Mouse (Mus musculus) limb, embryonic 15.5 days (tissue): ENCODE data around the gene Fbxl18. TPM values are rescaled to one million over a fixed set of nuclear protein-coding genes. Genes with fewer than 3 reads are reported as not detected.

Experiments
- ATAC-seq: fragments of 200-750 bp; cut with Nextera tagmentation; 2 replicates; pipeline ENCODE4 v1.8.0; 2017; ENCODE audit warnings: low read depth, moderate TSS enrichment; ENCODE audit not compliant: insufficient number of reproducible peaks, low FRiP score, low TSS enrichment
- H3K27ac ChIP-seq: fragments of 300-500 bp; sonication (generic); 2 replicates; pipeline ENCODE4 v1.5.1; 2015; ENCODE audit warnings: moderate library complexity, mild to moderate bottlenecking, inconsistent platforms
- H3K27me3 ChIP-seq: fragments of 300-500 bp; sonication (generic); 2 replicates; pipeline ENCODE4 v1.6.1; 2015; ENCODE audit warnings: inconsistent platforms
- H3K36me3 ChIP-seq: fragments of 300-500 bp; sonication (generic); 2 replicates; pipeline ENCODE4 v1.6.1; 2015; ENCODE audit warnings: inconsistent platforms
- H3K4me1 ChIP-seq: fragments of 300-500 bp; sonication (generic); 2 replicates; pipeline ENCODE4 v1.6.1; 2015; ENCODE audit warnings: inconsistent platforms
- H3K4me2 ChIP-seq: fragments of 300-500 bp; sonication (generic); 2 replicates; pipeline ENCODE4 v1.6.1; 2015; ENCODE audit warnings: mild to moderate bottlenecking, inconsistent platforms
- H3K4me3 ChIP-seq: fragments of 300-500 bp; sonication (generic); 2 replicates; pipeline ENCODE4 v1.5.1; 2015; ENCODE audit warnings: mild to moderate bottlenecking, inconsistent platforms
- H3K9ac ChIP-seq: fragments of 300-500 bp; sonication (generic); 2 replicates; pipeline ENCODE4 v1.6.1; 2015; ENCODE audit warnings: inconsistent platforms
- H3K9me3 ChIP-seq: fragments of 300-500 bp; sonication (generic); 2 replicates; pipeline ENCODE4 v1.6.1; 2016; ENCODE audit warnings: inconsistent platforms
- WGBS: fragments of 180-500 bp; shearing (Covaris S2); methylation state at CpG from one replicate; pipeline ENCODE4 v1.1.7; 2015; 5-methylcytosine and 5-hydroxymethylcytosine counted together
- polyA plus RNA-seq: library from polyadenylated mRNA; unstranded; fragments of >200 nt; fragmentation: Nextera tagmentation; extraction: Ambion mirVana; gene quantifications from 2 replicates; pipeline ENCODE4 v1.2.1, GENCODE M21; 2015

Fbxl18 gene
- polyA plus RNA-seq, 1 experiment from 2014 or later: 12.6 TPM

DNA sequence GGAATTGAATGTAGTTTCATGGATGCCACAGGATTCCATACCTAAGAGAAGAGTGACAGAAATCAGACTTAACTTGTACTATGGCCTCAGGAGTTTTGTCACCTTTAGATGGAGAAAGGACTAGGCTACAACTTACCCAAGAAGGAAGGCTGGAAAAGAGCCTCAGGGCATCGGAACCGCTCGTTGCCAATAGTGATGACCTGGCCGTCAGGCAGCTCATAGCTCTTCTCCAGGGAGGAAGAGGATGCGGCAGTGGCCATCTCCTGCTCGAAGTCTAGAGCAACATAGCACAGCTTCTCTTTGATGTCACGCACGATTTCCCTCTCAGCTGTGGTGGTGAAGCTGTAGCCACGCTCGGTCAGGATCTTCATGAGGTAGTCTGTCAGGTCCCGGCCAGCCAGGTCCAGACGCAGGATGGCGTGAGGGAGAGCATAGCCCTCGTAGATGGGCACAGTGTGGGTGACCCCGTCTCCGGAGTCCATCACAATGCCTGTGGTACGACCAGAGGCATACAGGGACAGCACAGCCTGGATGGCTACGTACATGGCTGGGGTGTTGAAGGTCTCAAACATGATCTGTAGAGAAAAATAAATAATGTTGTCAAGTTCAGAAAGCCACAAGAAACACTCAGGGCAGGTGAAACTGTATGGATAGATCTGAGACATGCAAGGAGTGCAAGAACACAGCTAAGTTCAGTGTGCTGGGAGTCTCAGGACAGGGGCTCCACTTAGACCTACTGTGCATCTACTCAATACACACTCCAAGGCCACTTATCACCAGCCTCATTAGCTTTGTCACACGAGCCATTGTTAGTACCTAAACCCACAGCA lies 9.2 kb upstream of the Fbxl18 start:
- no peak for ATAC-seq
- H3K4me2 ChIP-seq: peak overlapping the region; percentile 63
- H3K4me3 ChIP-seq: peak overlapping the region; percentile 96
- no peaks in the 10 kb centered on the region for H3K27me3 ChIP-seq
- H3K27ac ChIP-seq: peak overlapping the region; percentile 100
- peaks cover 53% of the 10 kb centered on the region for H3K36me3 ChIP-seq
- H3K9ac ChIP-seq: peak overlapping the region; percentile 100
- peaks cover 49% of the 10 kb centered on the region for H3K4me1 ChIP-seq
- 65% methylated on average over 19 of the region's 19 CpGs for WGBS
- no peaks in the 10 kb centered on the region for H3K9me3 ChIP-seq

DNA sequence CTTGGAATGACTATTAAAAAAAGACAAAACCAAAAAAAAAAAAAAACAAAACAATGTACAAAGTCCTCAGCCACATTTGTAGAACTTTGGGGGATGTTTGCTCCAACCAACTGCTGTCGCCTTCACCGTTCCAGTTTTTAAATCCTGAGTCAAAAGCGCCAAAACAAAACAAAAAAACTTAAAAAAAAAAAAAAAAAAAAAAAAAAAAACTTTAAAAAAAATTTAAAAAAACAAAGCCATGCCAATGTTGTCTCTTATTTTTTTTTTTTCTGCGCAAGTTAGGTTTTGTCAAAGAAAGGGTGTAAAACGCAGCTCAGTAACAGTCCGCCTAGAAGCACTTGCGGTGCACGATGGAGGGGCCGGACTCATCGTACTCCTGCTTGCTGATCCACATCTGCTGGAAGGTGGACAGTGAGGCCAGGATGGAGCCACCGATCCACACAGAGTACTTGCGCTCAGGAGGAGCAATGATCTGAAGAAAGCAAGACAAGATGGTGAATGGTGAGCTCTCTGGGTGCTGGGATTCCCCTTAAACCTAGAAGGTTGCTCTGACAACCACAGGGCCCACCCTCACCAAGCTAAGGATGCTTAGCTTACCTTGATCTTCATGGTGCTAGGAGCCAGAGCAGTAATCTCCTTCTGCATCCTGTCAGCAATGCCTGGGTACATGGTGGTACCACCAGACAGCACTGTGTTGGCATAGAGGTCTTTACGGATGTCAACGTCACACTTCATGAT lies 8.4 kb upstream of the Fbxl18 start:
- Histone ChIP-seq H3K4me1 (peaks cover 42% of the 10 kb centered on the region), H3K4me2 (peak overlapping the region; percentile 63), H3K9ac (peak overlapping the region; percentile 3; the same call in 1 of the 2 replicates), H3K9me3 (no peaks in the 10 kb centered on the region), H3K36me3 (peaks cover 60% of the 10 kb centered on the region), H3K4me3 (peak overlapping the region; percentile 96), H3K27me3 (no peaks in the 10 kb centered on the region), H3K27ac (peak overlapping the region; percentile 100; the same call in 1 of the 2 replicates)
- no peak for ATAC-seq
- 72% methylated on average over 14 of the region's 14 CpGs for WGBS

DNA sequence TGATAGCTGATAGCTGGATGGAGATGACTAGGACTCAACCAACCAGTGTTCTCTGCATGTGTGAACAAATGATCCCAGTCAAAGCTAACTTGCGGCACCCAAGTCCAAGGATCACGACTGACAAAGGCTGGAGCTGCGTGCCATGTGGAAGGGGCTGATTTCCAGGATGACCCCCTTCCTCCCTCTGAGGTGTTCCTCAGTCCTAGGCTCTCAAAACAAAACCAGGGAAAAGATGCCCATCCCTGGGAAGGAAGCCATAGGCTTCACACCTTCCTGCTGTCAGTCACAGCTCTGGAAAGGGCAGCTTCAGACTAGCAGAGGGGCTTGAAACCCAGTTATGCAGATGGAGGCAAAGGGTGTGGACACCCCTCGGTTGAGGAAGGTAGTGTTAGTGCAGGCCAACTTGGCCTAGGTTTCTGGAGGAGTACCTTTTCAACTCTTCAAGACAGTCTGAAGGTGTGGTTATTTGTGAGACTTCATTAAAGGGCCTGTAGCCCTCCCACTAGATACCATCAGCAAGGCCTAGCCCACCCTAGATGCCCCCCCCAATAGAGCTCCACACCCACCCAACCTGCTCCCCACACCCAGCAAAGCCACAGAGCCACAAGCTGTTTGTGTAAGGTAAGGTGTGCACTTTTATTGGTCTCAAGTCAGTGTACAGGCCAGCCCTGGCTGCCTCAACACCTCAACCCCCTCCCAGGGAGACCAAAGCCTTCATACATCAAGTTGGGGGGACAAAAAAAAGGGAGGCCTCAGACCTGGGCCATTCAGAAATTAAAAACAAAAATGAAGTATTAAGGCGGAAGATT lies 7.5 kb upstream of the Fbxl18 start:
- peaks cover 62% of the 10 kb centered on the region for H3K36me3 ChIP-seq
- no peak overlapping the region for H3K9ac ChIP-seq
- WGBS: 55% methylated on average over 5 of the region's 5 CpGs
- H3K4me2 ChIP-seq: no peak overlapping the region
- H3K27ac ChIP-seq: peak overlapping the region; percentile 71
- no peak overlapping the region for H3K4me3 ChIP-seq
- no peaks in the 10 kb centered on the region for H3K9me3 ChIP-seq
- no peaks in the 10 kb centered on the region for H3K27me3 ChIP-seq
- ATAC-seq: no peak
- H3K4me1 ChIP-seq: peaks cover 32% of the 10 kb centered on the region

DNA sequence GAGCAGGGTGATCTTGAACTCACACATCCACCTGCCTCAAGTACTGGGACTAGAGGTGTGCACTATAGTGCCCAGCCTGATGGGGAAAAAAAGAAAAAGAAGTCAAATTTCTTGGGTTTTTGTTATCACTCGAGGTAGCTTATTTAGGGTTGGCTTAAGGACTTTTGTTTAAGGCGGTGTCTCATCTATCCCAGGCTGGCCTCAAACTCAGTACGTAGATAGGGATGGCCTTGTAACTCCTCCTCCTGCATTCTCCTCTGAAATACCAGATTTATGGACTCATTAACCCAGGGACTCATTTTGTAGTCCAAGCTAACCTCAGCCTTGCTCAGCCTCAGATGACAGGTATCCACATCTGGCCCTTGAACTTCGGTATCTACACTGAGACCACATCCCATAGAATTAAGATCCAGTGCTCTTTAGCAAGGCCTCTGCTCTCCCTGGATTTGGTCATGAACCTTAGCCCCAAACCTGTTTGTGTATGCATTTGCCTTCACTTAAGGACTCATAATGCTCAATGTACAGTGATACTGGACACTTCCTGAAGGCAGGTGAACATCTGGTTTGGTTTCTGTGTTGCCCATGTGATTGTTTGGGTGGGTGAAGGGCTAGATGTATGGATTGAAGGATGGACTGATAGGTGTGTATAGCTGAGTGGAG lies 6.8 kb upstream of the Fbxl18 start:
- Histone ChIP-seq H3K9ac (no peak overlapping the region), H3K9me3 (no peaks in the 10 kb centered on the region), H3K27me3 (no peaks in the 10 kb centered on the region), H3K27ac (peak overlapping the region; percentile 71), H3K4me2 (no peak overlapping the region), H3K4me3 (no peak overlapping the region), H3K4me1 (peaks cover 25% of the 10 kb centered on the region), H3K36me3 (peaks cover 65% of the 10 kb centered on the region)
- no peak for ATAC-seq
- WGBS: 50% methylated on average over 4 of the region's 4 CpGs

DNA sequence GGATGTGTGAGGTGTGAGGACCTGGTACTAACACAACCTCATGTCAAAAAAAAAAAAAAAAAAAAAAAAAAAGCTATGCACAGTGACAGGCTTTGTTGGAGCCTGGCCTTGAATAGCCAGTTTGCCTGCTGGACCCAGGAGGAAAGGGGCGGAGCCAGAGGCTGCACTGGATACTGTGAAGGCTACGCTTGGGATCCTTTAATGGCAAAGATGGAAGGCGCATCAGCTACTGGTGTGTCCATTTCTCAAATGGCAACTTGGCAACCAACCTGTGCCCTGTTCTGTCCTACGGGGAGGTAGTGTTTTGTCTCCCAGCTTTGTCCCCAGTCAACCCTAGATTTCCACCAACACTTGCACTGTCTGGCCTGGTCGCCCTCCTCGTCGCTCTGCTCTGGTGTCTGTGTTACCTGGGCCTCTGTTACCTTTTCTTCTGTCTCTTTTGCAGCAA lies 6.2 kb upstream of the Fbxl18 start:
- WGBS: 77% methylated on average over 7 of the region's 7 CpGs
- H3K9me3 ChIP-seq: no peaks in the 10 kb centered on the region
- no peak overlapping the region for H3K4me3 ChIP-seq
- H3K4me1 ChIP-seq: peaks cover 23% of the 10 kb centered on the region
- H3K9ac ChIP-seq: no peak overlapping the region
- H3K36me3 ChIP-seq: peaks cover 65% of the 10 kb centered on the region
- H3K27me3 ChIP-seq: no peaks in the 10 kb centered on the region
- H3K27ac ChIP-seq: peak overlapping the region; percentile 71; the same call in 1 of the 2 replicates
- no peak overlapping the region for H3K4me2 ChIP-seq
- ATAC-seq: no peak

DNA sequence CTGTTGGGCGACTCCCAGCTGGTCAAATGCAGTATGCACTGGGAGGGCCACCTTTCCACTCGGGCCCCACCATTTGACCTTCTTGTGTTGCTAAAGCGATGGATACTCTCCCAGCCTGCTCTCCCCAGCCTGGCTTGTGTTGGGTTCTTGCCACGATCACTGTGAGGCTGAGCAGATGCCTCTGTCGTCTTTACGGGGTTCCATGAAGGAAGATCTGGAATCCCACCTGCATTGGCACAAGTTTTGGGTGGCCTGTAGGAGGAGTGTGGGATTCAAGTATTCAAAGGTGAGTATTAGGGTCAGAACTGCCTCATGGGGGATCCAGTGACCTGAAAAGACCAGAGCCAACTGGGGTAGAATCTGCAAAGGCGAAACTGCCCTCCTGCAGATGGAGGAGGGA lies 5.4 kb upstream of the Fbxl18 start:
- H3K9ac ChIP-seq: no peak overlapping the region
- H3K4me2 ChIP-seq: no peak overlapping the region
- no peaks in the 10 kb centered on the region for H3K27me3 ChIP-seq
- ATAC-seq: no peak
- H3K27ac ChIP-seq: peak overlapping the region; percentile 24; the same call in 1 of the 2 replicates
- 80% methylated on average over 7 of the region's 7 CpGs for WGBS
- H3K36me3 ChIP-seq: peaks cover 65% of the 10 kb centered on the region
- no peak overlapping the region for H3K4me3 ChIP-seq
- H3K4me1 ChIP-seq: peaks cover 27% of the 10 kb centered on the region
- no peaks in the 10 kb centered on the region for H3K9me3 ChIP-seq

DNA sequence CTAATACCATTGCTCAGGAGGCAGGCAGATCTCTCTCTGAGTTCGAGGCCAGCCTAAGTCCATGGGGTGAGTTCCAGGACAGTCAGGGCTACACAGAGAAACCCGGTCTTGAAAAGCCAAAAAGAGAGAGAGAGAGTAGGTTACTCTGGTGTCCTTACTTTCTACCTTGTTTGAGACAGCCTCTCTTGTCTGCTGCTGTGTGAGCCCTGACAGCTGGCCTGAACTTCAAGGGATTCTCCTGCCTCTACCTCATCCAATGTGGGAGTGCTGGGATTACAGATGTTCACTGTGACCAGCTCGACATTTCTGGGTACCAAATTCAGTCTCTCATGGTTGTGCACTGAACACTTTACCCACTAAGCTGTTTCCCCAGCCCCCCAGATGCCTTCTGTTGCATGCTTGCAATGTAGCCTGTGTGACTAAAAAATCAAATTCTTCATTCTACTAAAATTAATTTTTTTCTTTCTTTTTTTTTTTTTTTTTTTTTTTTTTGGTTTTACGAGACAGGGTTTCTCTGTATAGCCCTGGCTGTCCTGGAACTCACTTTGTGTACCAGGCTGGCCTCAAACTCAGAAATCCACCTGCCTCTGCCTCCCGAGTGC lies 4.8 kb upstream of the Fbxl18 start:
- H3K9me3 ChIP-seq: no peaks in the 10 kb centered on the region
- H3K4me3 ChIP-seq: no peak overlapping the region
- no peaks in the 10 kb centered on the region for H3K27me3 ChIP-seq
- 72% methylated on average over 5 of the region's 5 CpGs for WGBS
- H3K4me1 ChIP-seq: peaks cover 30% of the 10 kb centered on the region
- no peak overlapping the region for H3K9ac ChIP-seq
- ATAC-seq: no peak
- no peak overlapping the region for H3K27ac ChIP-seq
- peaks cover 59% of the 10 kb centered on the region for H3K36me3 ChIP-seq
- H3K4me2 ChIP-seq: no peak overlapping the region

DNA sequence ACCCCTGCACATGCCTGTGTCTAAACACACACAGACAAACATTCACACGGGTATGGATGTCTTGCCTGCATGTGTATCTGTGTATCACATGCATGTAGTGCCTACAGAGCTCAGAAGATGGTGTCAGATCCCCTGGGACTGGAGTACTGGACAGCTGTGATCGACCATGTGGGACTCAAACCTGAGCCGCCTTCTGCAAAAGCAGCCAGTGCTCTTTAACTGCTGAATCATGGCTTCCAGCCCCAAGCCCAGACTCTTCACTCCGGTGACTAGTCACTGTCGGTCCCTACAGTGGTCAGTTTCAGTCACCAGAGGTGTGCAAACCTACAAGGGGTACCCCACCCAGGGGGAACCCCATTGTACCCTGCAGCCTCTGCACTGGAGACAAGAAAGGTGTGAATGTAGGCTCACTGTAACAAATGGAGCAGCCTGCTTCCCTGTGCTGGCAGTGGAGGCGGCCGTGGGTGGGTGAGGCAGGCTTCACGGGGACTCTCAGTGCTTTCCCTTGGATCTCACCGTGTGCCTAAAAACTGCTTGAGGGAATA lies 3.9 kb upstream of the Fbxl18 start:
- Histone ChIP-seq H3K4me1 (peaks cover 27% of the 10 kb centered on the region), H3K27me3 (no peaks in the 10 kb centered on the region), H3K4me3 (no peak overlapping the region), H3K9me3 (no peaks in the 10 kb centered on the region), H3K36me3 (peaks cover 50% of the 10 kb centered on the region), H3K4me2 (no peak overlapping the region), H3K9ac (no peak overlapping the region), H3K27ac (no peak overlapping the region; the same call in 1 of the 2 replicates)
- ATAC-seq: no peak
- 78% methylated on average over 9 of the region's 9 CpGs for WGBS

DNA sequence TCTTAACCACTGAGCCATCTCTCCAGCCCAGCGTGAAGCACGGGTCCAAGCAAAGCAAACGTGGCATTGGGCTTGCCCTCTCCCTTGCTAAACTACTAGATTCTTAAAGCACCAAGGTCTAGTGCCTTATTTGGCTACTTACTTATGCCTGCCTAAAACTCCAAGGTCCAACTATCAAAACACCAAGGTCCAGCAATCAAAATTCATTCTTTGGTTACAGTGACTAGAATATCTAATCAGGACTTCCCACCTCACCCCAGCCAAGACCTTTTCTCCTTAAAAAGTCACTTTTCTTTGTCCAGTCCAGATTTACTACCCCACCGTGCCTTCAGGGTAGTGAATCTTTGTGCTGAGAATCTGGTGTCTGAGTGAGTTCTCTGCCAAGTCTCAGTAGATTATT lies 3.1 kb upstream of the Fbxl18 start:
- Histone ChIP-seq H3K4me1 (peaks cover 29% of the 10 kb centered on the region), H3K9me3 (no peaks in the 10 kb centered on the region), H3K4me2 (no peak overlapping the region), H3K36me3 (peaks cover 44% of the 10 kb centered on the region), H3K27me3 (no peaks in the 10 kb centered on the region), H3K9ac (no peak overlapping the region), H3K27ac (no peak overlapping the region), H3K4me3 (no peak overlapping the region)
- 85% methylated on average over 4 of the region's 4 CpGs for WGBS
- ATAC-seq: no peak

DNA sequence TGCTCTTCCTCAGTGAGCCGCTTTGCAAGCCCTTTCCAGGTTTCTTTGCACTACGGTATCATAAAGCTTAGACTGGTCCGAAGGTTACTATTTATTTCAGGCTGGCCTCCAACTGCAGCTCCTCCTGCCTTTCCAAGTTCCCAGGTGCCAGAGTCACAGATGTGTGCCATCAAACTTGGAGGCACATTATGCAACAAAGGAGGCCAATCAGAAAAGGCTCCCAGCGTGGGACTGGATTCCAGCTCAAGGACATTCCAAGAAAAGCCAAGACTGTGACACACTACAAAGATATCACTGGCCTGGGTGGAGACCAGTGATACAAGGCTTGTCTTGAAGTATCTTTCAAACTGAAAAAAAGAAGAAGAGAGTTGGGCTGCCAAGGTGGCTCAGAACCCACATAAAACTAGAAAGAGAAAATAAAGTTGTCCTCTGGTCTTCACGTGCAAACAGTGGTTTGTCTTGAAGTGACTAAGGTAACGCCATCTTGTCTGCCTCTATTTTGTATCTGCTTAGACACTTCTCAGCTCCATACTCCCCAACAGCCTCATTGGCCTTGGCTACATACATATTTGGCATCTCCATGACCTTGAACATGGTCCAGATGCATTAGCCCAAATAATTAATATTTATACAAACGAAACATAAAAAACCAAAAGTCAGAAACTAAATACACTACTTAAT lies 2.5 kb upstream of the Fbxl18 start:
- Histone ChIP-seq H3K27ac (no peak overlapping the region; the same call in 1 of the 2 replicates), H3K4me3 (no peak overlapping the region), H3K9me3 (no peaks in the 10 kb centered on the region), H3K27me3 (no peaks in the 10 kb centered on the region), H3K36me3 (peaks cover 39% of the 10 kb centered on the region), H3K4me1 (peaks cover 26% of the 10 kb centered on the region), H3K4me2 (no peak overlapping the region), H3K9ac (no peak overlapping the region)
- whole genome bisulfite sequencing: 89% methylated on average over 7 of the region's 7 CpGs
- ATAC-seq: no peak
